Mouse (Mus musculus): ENCODE data around the gene A730061H03Rik.

The A730061H03Rik gene

DNA sequence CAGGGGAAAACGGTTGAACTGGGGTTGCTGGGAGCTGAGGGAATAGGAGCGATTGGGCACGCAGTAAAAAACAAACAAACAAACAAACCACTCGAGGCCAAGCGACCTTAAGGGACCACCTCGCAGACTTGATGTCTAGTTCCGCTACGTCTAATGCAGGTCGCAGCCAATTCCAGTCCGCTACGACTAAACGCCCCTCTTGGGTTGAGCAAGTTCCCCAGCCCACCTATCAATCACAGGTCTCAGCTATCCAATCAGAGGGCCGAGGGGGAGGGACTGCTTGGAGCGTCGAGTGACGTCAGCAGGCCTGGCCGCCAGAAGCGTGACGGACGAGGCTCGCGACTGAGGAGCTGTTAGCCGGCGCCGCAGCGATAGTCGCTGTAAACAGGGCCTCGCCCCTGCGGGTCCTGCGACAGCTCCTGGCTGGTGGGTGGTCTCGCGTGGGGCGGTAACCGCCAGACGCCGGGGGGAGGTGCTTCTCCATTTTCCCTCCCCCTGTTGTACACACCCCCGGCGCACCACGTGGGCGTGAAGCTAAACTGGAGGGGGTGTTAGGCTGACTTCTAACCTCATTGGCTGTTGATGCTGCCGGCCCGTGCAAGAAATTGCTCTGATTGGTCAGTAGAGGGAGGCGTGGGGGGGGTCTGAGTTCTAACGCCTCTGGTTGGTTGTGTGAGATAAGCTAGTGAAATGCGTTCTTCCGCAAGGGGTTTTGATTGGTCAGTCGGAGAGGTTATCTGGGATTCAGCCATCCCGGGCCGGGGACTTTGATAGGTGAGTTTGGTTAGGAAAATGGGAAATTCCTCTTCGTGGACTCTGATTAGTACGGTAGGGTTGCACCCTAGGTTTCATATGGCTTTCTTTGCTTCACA lies at the start of gene A730061H03Rik:
Gene A730061H03Rik, minus strand, starts transcription at position 205 of the 872 bp plus-strand sequence.
- peak; percentile 99 for DNase-seq (ENCODE audit: low spot score)

DNA sequence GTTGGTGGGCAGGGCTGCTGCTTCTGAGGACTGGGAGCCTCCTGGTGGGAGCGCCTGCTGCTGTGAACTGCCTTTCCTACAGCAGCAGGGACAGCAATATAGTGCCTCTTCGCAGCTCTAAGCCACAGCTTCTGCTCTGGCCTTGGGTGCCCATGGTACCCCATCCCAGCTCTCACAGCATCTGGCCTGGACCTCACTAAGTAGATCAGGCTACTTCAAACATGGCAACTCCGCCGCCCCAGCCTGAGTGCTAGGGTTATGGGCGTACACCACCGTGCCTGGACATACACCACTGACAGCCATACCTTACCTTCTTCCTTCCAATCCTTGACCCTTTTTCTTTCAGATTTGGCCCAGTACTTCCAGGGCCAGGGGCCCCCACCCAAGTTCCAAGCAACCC lies 48.1 kb upstream of the A730061H03Rik start:
- DNase-seq (ENCODE audit: low spot score): no peak

DNA sequence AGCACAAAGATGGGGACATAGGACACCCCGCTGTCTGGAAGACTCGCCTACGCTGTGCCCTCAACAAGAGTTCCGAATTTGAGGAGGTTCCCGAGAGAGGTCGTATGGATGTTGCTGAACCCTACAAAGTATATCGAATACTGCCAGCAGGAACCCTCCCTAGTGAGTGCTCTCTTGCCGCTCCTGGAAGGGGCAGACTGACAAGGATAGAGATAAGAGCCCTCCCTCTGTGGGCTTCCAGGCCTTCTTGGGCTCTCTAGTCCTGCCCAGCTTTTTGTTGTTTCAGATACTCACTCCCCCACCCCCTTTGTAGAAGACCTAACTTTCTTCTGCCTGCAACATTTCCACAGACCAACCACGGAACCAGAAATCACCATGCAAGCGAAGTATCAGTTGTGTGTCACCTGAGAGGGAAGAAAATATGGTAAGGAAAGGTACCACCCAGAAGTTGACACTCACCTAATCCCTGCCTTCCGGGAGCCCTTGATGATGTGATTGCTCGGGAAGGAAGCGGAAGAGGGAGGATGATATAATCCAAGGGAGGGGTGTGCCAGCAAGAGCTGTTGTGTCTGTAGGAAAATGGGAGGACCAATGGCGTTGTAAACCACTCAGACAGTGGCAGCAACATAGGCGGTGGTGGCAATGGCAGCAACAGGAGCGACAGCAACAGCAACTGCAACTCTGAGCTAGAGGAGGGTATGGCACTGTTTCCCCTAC lies 45.7 kb upstream of the A730061H03Rik start:
- no peak for DNase-seq (ENCODE audit: low spot score)

DNA sequence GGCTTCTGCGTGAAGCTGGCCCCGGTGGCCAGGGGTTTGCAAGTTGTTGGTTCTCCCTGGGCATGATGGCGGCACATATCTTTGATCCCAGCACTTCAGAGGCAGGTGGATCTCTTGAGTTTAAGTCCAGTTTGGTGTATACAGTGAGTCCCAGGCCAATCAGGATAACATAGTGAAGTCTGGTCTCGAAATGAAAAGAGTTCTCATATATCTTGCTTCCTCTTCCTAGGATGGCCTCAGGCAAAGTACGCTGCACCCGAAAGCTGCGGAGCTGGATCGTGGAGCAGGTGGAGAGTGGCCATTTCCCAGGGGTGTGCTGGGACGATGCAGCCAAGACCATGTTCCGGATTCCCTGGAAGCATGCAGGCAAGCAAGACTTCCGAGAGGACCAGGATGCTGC lies 44.6 kb upstream of the A730061H03Rik start:
- no peak for DNase-seq (ENCODE audit: low spot score)

DNA sequence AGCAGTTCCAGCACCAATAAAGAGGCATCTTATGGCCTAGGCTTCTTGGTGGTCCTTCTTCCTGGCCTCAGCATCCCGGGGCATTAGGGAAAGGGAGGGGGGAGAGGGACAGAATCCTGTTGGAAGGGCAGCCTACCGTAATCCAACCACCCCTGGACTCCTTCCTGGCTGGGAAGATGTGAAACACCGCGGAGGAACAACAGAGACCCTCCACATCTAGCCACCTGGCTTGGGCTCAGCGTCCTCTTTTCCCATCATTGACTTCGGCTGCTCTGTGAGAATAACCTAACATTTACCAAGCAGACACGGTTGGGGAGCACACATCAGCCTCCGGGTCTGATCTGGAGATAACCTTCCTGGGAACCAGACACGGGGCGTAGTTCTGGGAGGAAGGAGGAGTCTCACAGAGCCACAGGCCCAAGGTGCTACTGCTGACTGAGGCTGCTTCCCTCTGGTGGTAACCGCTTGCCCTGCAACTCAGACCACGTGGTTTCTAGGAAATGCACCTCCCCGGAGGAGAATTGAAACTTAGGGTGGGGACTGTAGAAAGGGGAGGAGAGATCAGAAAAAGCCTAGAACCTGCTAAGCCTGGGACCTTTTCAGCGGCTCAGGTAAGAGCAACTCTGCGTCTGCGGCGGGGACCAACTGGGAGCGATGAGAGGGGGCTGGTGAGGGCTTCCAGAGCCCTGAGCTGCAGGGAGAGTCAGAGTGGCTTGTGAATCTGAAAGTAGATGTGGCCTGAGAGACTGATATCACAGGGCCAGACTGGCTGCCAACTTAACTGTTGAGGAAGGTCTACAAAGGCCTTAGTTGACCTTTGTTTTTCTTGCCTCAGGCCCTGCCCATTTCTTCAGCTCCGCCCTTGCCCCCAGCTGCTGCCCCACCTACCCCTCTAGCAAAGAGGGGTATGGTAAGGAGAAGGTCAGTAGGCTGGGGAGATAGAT lies 43.7 kb upstream of the A730061H03Rik start:
- DNase-seq (ENCODE audit: low spot score): peak; percentile 85

DNA sequence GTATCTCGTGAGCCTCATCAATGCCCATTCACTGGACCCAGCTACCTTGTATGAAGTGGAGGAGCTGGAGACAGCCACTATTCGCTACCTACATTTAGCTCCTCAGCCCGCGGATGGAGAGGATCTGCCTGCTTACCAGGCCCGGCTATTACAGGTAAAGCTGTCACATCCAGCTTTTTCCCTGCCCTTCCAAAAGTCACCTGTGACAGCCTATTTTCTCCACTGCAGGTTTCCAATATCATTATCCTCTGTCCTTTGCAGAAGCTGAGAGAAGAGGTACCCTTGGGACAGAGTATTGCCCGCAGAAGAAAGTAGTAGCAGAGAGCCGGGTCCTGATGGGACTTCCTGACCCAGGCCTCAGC lies 43.0 kb upstream of the A730061H03Rik start, which contains the start of gene Irf9:
Gene Irf9, plus strand, starts transcription at position 301 of the 362 bp plus-strand sequence.
- no peak for DNase-seq (ENCODE audit: low spot score)

DNA sequence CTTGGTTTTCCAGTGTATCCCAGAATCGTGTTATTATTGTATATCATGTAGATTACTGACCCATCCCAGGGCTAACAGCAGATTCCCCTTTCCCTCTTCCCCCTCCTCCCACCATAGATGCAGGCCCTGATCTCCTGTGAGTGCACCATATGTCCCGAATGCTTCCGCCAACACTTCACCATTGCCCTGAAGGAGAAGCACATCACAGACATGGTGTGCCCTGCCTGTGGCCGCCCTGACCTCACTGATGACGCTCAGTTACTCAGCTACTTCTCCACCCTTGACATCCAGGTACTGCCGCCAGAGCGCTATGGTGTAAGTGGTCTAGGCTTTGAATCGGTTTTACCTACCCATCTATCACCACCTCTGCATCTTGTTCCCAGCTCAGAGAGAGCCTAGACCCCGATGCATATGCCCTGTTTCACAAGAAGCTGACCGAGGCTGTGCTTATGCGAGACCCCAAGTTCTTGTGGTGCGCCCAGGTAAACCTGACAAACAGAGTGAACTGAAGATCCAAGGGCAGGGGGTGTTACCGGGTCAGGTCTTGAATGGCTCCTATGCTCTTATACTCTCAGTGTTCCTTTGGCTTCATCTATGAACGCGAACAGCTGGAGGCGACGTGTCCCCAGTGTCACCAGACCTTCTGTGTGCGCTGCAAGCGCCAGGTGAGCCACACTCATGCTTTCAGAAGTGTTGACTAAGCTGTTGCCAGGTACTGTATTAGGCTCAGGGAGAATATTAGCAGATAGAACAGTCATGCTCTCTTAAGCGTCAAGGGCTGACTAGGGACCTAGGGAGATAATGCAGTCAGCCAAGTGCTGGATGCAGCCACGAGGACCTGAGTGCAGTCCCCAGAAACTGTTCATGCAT lies 38.5 kb upstream of the A730061H03Rik start:
- no peak for DNase-seq (ENCODE audit: low spot score)

DNA sequence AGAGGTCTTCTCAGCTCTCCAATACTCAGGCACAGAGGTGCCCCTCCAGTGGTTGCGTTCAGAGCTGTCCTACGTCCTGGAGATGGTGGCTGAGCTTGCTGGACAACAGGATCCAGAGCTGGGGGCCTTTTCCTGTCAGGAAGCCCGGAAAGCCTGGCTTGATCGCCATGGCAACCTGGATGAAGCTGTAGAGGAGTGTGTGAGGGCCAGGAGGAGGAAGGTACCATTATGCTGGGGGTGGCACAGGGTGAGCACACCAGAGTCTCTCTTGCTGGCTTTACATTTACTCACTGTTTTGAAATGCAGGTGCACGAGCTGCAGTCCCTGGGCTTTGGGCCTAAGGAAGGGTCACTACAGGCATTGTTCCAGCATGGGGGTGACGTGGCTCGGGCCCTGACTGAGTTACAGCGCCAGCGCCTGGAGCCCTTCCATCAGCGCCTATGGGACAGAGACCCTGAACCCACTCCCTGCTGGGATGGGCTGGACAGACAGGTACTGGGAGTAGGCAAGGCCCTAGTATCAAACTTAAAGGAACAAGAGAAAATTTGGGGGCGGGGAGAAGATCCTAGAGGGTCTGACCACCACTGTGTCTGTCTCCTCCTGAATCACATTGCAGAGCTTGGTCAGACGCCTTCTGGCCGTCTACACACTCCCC lies 36.0 kb upstream of the A730061H03Rik start:
- DNase-seq (ENCODE audit: low spot score): no peak

DNA sequence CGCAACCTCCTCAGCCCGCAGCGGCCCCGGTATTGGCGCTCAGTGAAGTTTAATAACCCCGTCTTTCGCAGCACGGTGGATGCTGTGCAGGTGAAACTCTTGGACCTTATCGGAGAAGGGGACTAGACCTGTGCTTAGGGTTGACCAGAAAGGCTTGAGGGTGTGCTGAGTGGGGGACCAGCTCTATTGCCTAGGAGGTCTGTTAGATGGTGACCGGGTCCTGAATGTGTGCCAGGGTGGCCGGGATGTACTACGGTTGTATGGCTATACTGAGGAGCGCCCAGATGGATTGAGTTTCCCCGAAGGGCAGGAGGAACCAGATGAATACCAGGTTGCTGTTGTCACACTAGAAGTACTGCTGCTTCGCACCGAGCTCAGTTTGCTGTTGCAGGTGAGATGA lies 32.0 kb upstream of the A730061H03Rik start:
- DNase-seq (ENCODE audit: low spot score): no peak

DNA sequence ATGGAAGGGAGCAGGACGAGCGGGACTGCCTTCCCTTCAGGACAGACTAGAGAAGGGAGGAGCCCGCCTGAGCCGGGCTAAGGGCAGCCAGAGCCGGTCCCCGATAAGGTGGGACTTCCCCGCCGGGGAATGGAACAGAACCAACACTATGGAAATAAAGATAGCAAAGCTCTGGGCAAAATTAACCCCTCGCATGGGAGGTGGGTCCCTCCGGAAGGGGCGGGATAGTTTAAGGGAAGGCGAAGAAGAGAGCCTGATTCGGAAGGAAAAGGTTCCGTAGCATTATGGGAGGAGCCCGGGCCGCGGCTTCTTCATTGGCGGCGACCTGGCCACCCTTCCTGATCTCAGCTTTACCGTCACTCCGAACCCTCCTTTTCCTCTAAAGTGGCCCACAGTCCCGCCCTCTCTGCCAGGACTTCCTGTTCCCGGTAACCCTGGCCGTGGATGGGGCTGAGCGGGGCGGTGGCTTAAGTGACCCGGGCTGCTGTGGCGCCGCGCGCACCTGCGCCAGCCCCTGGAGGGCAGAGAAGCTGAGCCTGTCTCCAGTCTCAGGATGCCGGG lies 31.2 kb upstream of the A730061H03Rik start, which contains the start of gene Rnf31:
Gene Rnf31, plus strand, starts transcription at position 378 of the 561 bp plus-strand sequence.
- peak; percentile 93 for DNase-seq (ENCODE audit: low spot score)

DNA sequence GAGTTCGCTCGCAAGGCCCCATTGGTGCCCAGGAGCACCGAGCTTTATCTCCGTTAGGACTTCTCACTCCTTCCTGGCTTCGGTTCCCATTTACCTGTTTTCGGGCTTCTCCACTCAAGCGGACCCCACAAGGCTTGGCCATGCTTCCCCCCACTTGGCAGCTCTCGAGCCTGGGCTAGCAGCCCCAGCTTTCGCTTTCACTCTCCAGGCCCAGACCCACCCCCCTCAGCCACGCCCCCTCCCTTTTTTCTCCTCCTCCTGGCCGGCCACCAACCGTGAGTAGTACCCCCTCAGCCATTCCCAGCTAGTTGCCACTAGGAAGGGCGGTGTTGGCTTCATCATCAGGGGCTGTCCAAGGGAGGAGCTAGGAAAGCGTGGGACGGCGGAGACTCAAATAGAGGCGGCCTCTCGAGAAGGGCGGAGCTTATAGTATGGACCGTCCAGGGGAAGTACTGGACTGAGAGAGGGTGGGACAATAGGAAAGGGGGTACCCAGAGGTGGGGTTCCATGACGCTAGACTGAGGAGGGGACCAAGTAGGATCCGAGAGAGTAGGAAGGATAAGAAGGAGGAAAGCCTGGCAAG lies 30.6 kb upstream of the A730061H03Rik start, which contains the start of gene Psme2:
Gene Psme2, minus strand, starts transcription at position 366 of the 583 bp plus-strand sequence.
- peak; percentile 98 for DNase-seq (ENCODE audit: low spot score)

DNA sequence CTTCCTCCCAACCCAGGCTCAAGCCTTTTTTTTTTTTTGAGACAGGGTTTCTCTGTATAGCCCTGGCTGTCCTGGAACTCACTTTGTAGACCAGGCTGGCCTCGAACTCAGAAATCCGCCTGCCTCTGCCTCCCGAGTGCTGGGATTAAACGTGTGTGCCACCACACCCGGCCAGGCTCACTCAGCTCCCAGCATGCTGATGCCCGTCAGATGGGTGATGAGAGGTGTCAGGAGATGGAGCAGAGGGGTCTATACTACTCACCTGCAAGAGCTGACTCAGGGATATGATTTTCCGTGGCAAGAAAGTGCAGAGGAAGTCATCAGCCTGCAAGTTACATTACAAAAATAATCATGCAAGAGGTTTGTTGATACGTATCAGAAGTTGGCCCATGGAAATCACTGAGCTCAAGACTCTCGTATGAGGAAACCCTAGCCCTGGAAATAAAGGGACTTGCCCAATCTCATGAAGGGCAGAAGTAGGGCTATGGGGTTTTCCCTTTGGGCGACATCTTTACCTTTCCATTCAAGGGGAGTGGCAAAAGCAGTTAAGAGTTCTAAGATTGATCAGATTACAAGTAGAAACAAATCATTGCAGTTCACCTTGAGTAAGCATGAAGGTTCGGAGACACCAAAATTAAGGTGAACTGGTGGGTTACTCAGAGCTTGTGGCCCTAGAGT lies 29.7 kb upstream of the A730061H03Rik start:
- DNase-seq (ENCODE audit: low spot score): no peak

DNA sequence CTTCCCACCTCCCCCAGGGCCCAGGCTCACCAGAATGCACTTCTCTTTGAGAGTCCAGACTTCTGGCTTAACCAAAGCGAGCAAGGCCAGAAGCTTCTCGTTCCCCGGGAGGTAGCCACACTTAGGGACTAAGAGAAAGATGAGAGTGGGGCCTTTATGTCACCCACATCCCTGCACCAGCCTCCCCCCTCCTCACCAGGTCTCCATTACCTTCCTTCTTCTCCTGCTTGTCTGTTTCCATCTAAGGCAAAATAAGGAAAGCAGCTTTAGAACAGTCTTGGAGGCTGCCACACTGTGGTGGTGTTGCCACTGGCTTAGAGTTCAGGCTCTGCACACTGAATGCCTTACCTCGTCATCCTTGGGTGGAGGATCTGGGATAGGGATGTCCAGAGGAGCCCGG lies 29.1 kb upstream of the A730061H03Rik start:
- no peak for DNase-seq (ENCODE audit: low spot score)

DNA sequence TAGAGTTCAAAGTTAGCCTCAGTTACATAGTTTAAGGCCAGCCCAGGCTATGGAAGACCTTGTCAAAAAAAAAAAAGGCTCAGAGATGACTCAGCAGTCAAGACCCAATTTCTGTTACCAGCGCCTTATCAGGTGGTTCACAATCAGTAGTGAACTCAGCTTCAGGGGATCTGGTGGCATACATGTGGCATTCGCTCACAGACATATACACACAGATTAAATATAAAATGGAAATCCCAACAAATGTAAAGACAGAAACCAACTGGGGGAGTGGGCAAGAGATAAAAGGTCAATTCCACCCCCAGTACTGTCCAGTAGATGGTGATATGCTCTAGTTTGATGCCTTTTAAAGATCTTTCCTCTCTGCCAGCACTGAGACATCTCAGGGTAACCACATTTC lies 25.9 kb upstream of the A730061H03Rik start:
- no peak for DNase-seq (ENCODE audit: low spot score)

DNA sequence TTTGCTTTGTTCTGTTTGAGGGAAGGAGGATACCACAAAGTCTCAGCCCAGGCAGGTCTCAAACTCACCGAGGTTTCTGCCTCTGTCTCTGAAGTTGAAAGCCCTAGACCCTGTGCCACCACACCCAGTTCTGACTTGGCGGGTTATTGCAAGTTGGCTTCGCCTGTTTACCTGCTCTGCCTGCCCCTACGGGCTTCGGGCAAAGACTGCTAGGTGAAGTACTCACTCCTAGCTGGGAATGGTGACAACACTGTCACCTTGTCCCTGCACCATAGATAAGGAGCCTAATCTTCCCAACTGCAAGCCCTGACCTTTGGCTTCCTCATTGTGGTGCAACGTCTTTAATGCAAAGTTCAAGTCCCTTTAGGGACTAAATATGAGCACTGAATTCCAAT lies 25.4 kb upstream of the A730061H03Rik start:
- DNase-seq (ENCODE audit: low spot score): no peak

DNA sequence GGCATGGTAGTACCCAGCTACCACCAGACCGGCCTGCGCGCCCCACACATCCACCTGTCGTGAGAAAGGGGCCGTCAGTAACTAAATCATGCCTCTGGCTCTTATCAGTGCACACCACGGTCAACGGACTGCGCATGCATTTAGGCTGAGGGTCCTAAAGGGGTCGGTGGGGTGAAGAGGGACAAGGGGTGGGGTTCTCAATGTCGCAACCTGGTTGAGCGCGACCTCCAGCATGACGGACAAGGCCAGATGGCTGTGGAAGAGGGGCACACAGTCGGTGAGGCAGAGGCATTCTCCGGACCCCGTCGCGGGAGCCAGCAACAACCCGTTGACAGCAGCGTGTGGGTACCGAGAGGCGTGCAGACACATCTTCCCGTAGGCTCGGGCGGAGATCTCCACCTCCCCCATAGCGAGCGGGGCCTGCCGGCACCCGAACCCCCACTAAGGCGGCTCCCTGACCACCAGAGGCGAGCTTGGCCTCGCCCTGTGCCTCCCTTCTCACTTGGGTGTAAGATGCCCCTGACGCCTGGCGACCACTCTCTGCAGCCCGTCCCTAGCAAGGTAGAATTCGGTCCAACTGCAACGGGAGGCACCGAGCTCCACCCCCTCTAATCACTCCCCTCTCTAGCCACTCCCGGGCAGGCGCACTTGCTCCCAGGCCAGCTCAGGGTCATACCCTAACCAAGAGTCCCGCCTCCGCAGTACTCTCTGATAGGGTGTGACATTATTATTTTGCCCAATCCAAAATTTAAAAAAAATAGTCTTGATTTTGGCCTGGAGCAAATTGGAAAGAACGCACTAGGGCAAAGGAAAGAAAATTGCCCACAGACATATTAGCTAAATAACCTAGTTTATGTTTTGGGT lies 24.7 kb upstream of the A730061H03Rik start, which contains the start of gene Emc9:
Gene Emc9, minus strand, starts transcription at position 601 of the 864 bp plus-strand sequence.
- DNase-seq (ENCODE audit: low spot score): peak; percentile 81

DNA sequence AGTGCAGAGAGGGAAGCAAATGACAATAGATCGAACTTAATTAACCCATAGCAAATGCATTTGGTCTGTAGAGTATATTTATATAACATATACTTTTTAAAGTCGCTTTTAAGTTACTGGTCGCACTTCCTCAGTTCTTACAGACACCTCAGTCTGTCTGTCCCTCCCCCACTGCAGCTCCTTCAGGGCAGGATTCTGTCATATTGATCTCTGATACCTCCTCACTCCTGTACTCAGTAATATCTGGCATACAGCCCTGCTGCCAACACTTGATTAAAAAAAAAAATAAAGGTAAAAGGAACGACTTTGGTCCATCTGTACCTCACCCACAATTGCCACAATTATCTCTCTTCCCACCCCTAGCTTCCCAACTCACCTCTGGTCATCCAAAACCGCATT lies 24.1 kb upstream of the A730061H03Rik start:
- no peak for DNase-seq (ENCODE audit: low spot score)
